Mouse (Mus musculus) B cell, adult 2 months (primary cell): ENCODE data around the gene Apon.
"Not testable (repeated sequence)": the region's sequence is repeated elsewhere in the genome, so short reads cannot be mapped to it uniquely, and the experiment has no call there.

Experiments used
- DNase-seq, 2 experiments: peaks; one replicate each; pipeline ENCODE4 v3.0.0; 2022

Gene Apon

DNA sequence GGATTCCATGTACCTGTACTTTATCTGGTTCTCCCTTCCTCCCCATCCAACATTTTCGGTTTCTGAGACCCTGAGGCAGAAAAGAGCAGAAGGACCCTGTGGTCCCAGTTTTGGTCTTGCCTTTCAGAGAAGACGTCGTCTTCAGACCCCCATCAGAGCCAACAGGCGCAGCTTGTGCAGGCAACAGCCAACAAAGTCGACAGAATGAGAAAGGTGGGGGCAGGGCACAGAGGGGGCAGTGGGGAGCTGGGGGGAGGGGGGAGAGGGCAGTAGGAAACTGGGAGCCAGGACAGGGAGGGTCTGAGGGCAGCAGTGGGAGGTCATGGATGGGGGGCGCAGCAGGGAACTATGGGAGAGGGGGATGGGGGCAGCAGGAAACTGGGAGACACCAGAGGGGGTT, 24.3 kb downstream of the Apon start:
- DNase-seq = no peak

- DNase-seq = no peak
These were observed 27.0 kb downstream of the Apon start for GRCm38 (mm10) chr10:128280943-128281342.

DNA sequence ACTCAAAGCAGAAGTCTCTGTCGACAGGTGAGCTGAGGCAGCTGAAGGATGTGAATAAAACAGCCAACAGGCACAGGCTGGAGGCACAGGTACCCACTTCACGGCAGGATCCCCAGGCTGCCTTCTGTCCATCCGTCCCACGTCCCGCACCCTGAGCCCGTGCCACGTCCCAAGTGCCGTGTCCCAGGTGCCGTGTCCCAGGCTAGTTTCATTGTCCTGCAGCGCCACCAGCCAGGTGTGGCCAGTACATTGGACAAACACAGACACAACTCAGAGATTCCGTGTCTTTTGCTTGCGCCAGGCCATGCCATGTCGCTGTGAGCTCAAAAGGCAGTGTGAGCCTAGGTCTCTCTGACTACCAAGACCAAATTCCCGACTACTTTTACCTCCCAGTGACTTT, 27.8 kb downstream of the Apon start:
- DNase-seq = no peak

- DNase-seq = no peak
These were observed 29.1 kb downstream of the Apon start for GRCm38 (mm10) chr10:128282886-128283450.

DNA sequence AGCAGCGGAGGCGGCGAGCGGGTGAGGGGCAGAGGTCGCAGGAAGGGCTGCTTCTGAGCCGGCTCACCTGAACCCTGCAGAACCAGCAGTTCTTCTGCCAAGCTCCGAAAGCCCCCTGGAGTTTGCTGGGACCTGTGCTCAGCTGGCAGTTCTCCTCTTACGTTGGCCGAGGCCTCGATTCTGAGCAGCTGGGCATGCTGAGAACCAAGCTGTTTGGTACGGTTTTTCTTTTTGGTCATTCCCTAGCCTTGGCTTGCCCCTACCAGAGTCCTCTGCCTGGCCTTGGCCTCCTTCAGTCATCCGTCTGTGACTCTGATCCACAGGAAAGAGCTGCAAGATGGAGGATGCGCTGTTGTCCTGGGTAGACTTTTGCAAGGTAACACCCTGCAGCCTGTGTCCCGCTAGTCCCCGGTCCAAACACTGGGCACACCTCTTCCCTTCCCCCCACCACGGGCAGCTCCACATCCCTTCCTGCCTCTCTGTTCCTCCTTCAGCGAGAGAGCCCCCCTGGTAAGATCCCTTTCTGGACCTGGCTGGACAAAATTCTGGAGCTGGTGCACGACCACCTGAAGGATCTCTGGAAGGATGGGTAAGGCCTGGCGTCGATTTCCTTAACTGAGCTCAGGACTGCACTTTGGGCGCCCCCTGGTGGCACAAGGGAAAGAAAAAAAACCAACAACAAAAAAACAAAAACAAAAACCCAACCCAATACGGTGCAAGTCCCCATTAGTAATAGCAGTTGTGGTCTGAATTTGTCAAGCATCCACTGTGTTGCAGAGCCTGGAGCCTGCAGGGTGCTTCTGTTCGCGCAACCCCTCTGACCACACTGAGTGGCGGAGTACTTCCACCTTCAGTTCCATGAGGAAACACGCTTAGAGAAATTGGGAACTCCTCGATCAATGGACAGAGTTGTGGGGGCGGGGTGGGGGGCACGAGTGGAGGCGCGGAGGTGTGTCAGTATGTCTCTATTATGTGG, 30.0 kb downstream of the Apon start:
- peak; percentile 84 for DNase-seq

GRCm38 (mm10) chr10:128290594-128290993, 36.7 kb downstream of the Apon start:
- not testable (repeated sequence) for DNase-seq

DNA sequence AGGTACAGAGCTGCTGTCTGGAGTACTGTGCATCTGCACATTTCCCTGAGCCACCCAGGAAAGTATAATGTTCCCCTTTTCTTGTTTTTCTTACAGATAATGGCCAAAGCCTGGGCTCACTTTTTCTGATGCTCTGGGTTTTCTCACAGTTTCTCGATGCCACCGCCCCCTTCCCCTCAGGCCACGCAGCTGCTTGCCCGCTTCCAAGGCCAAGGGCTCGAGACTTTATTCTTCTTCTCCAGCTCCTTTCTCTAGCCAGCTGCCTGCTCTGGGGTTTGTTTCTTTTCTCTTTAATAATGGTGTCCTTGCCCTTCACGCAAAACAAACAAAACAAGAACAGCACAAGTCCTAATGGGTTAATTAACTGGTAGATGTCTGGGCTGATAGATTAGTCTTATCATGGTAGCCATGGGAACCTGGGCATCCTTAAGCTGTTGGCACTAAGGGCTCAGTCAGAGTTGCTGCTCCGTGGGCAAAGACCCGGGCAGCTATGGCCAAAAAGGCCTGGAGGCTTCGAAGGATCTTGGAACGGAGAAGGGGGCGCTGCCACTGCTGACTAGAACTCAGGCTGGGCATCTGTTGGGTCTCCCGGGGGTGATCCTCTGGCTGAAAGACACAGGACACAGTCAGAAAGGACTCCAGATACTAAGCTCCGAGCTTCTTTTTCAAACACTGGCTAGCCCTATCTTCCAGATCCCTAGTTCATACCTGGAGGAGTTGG, 42.6 kb downstream of the Apon start:
- DNase-seq = no peak

DNA sequence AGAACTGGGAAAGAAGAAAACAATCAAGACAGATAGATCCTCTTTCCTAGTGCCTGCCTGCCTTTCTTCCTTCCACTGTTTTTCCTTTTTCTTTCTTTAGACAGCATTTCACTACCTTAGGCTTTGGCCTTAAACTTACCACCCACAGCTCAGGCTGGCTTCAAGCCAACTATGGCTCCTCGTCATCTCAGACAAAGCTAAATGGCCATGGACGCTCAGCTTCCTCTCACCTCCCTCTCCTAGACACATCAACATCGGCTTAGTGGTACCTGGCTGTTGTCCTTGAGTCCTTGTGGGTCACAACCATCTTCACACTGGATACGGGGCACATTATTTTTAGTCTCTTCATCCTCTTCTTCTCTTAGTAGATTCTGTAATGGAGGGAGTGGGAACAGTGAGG, 43.3 kb downstream of the Apon start:
- no peak for DNase-seq

DNA sequence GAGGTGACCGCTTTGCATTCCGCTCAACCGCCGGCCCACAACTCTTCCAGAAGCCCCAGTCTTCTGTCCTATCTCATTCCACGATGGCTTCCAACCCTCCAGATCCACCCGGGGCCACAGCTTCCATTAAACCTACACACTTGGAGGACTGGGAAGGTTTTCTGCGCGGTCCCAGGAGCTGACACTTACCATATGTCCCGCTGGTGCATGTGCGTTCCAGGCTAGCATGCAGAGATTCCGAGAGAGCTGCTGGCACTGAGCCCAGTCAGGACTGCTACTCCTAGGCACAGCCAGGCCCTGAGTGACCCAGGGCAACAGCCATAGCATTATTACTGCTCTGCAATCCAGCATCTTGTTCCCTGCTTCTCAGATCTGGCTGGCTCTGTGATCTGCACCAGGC, 43.7 kb downstream of the Apon start:
- no peak for DNase-seq

DNA sequence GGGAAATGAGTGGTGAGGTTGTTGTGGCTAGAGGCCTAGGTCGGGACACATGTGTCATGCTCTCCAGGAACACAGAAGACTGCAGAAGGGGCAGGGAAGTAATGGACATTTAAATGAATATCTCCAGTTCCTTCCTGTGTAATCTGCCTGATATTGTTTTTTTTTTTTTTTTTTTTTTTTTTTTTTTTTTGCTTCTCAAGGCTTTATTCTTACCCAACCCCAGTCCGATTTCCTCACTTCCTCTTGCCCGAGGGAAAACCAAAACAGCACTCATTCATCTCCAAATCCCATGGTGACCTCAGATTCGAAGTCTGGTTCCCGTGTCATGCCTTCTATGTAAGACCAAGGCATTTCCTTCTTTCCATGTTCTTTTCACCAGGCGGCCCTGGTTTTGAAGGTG, 44.3 kb downstream of the Apon start:
- no peak for DNase-seq

GRCm38 (mm10) chr10:128298702-128299171, 44.8 kb downstream of the Apon start, which contains the start of gene Il23a:
Gene Il23a (minus strand): TSS chr10:128298752.
- DNase-seq = no peak

DNA sequence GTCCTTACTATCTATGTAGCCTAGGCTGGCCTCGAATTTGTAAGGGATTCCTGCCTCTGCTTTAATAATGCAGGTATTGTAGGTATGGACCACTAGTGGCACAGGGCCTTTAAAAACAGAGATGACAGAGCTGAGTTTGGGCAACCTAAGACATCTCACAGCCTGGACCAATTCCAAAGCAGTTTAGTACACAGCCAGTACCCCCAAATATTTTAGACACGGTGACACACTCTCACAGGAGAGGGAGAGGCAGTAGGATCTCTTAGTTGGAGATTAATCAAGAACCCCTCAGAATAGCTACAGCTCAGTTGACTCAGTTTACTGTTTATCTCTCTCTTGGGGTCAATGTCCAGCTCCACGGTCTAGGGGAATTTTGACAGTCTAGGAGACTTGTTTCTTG, 48.5 kb downstream of the Apon start:
- no peak for DNase-seq

DNA sequence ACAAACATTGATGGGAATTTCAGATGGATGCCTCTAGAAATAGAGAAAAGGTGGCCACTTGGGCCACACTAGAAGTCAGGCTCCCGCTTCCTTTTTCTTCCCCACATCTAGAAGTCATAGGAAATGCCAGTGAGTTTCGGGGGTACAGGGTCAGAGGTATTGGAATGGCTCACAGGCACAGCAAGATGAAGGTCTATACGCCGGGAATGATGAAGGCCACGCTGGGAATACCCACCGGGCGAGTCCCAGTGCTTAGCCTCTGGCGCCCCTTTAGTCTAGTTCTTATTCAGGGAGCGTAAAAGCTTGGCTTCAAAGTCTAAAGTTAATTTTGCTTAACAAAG, 48.9 kb downstream of the Apon start:
- no peak for DNase-seq

GRCm38 (mm10) chr10:128303126-128304021, 49.5 kb downstream of the Apon start, which contains the start of gene Pan2:
Gene Pan2 (plus strand): TSS chr10:128303335.
- DNase-seq = peak; percentile 98 to 99
